Mouse (Mus musculus) lung, adult 18-20 months (tissue): ENCODE measurements at regions not wholly inside any gene's neighbourhood (a gene's known extent, or its start where the extent isn't known, plus 50 kb on each side); places are given as distances from the start of the nearest gene placed in this dataset.

Source experiments
- DNase-seq, 2 experiments: peaks; one replicate each; pipeline ENCODE4 v3.0.0; 2022; ENCODE audit warnings: mixed read lengths in 2 of 2

- peak in 1 of 2 experiments; percentile 7 for DNase-seq
Measured at GRCm38 (mm10) chr3:135155537-135155956, 56.8 kb upstream of the Cenpe start.
